Mouse (Mus musculus) spleen, adult 2 months (tissue): ENCODE results near the gene Gucy2g. TPM values are rescaled to one million over a fixed set of nuclear protein-coding genes. Genes with fewer than 3 reads are reported as not detected.

Experiments
- DNase-seq, 2 experiments: peaks; one replicate each; pipeline versions ENCODE4 v3.0.0 to v3.0.0-alpha.2; 2012 to 2021; ENCODE audit warnings: low spot score in 2 of 2, low read depth in 1 of 2
- H3K27ac ChIP-seq: fragments of 200-500 bp; 2 replicates; pipeline ENCODE4 v1.5.1; 2012; ENCODE audit warnings: low read length, inconsistent platforms; ENCODE audit not compliant: insufficient read depth
- H3K27me3 ChIP-seq: fragments of 200-500 bp; 2 replicates; pipeline ENCODE4 v1.6.1; 2012; ENCODE audit warnings: mild to moderate bottlenecking, moderate library complexity, low read length, inconsistent platforms; ENCODE audit not compliant: control insufficient read depth, insufficient read depth
- H3K36me3 ChIP-seq: fragments of 200-500 bp; 2 replicates; pipeline ENCODE4 v1.6.1; 2012; ENCODE audit warnings: mild to moderate bottlenecking, low read length, inconsistent platforms; ENCODE audit not compliant: control insufficient read depth, insufficient read depth
- H3K4me1 ChIP-seq: fragments of 200-500 bp; 2 replicates; pipeline ENCODE4 v1.6.1; 2011; ENCODE audit warnings: inconsistent platforms; ENCODE audit not compliant: control insufficient read depth, insufficient read depth, insufficient read length
- H3K4me3 ChIP-seq: fragments of 200-500 bp; 2 replicates; pipeline ENCODE4 v1.5.1; 2011; ENCODE audit warnings: mild to moderate bottlenecking, inconsistent platforms; ENCODE audit not compliant: insufficient read depth, insufficient read length; ENCODE audit errors: extremely low read depth
- CTCF ChIP-seq: fragments of 200-500 bp; IDR thresholded peaks from 2 replicates; pipeline ENCODE4 v1.5.1; 2011; ENCODE audit warnings: mild to moderate bottlenecking, inconsistent platforms; ENCODE audit not compliant: insufficient read depth, insufficient read length, insufficient replicate concordance; ENCODE audit errors: extremely low read depth
- POLR2A ChIP-seq: fragments of 200-500 bp; IDR thresholded peaks from 2 replicates; pipeline ENCODE4 v1.6.1; 2011; ENCODE audit warnings: low read depth, low read length, inconsistent platforms
- WGBS: fragments of 180-500 bp; shearing (Covaris S2); methylation state at CpG from one replicate; pipeline ENCODE4 v1.1.7; 2018; 5-methylcytosine and 5-hydroxymethylcytosine counted together
- polyA plus RNA-seq: library from polyadenylated mRNA; depleted of rRNA; stranded (reverse); fragments of >200 nt; gene quantifications from 2 replicates; pipeline ENCODE4 v1.2.3, GENCODE M21; 2012

Gucy2g gene
- polyA plus RNA-seq, 1 experiment: 0.15 TPM

DNA sequence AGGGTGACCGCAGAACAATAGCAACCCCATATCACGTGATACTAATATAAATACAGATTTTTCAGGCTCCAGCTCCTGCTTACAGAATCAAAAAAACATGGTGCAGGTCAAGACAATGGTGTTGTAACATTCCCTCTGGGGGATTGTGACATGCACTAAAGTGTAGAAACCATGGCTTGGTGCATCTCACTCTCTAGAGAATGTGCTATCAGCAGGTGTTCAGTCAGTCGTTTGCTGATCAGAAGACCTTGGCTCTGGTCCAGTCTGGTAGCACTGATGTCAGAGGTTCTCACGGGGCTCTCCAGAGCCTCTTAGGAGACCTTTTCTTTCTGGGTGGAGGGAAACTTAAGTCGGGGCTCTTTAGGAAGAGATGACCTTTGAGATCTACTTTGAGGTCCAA, 9.4 kb upstream of the Gucy2g start:
- WGBS: 77% methylated on average over 5 of the region's 5 CpGs
- H3K27ac ChIP-seq: no peak overlapping the region

DNA sequence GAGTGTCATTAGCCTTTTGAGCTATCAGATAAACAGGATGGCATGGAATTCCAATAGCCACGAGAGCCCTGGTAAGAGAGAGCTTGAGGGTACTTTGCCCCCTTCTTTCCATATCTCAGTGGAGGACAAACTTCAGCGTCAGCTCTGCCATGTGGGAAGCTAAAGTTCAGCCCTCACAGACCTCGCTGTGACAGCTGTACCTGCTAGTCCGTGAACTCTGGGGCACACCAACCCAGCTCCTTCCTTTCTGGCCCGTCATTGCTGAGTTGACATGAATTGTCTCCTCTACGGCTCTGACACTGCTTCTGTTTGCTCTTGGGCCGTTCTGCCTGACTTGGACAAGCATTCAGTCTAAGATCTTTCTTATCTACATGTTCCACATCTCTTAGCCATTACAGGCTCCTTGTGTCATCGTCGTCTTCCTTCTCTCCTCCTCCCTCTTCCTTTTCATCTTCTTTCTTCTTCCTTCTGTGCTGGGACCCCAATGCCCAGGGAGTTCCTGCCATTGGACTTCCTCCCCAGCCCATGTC, 7.0 kb upstream of the Gucy2g start:
- Histone ChIP-seq H3K36me3 (no peaks in the 10 kb centered on the region), H3K27ac (no peak overlapping the region), H3K4me3 (no peak overlapping the region), H3K4me1 (peaks cover 3% of the 10 kb centered on the region; the same call in 1 of the 2 replicates), H3K27me3 (no peaks in the 10 kb centered on the region)
- 48% methylated on average over 9 of the region's 9 CpGs for WGBS
- TF ChIP-seq CTCF (no peak), POLR2A (no peak)
- no peak for DNase-seq

More for the DNA sequence above, 9.4 kb upstream of the Gucy2g start:
- Histone ChIP-seq H3K36me3 (no peaks in the 10 kb centered on the region), H3K4me3 (no peak overlapping the region), H3K4me1 (peaks cover 3% of the 10 kb centered on the region; the same call in 1 of the 2 replicates), H3K27me3 (no peaks in the 10 kb centered on the region)
- TF ChIP-seq POLR2A (no peak), CTCF (no peak)
- DNase-seq: no peak

DNA sequence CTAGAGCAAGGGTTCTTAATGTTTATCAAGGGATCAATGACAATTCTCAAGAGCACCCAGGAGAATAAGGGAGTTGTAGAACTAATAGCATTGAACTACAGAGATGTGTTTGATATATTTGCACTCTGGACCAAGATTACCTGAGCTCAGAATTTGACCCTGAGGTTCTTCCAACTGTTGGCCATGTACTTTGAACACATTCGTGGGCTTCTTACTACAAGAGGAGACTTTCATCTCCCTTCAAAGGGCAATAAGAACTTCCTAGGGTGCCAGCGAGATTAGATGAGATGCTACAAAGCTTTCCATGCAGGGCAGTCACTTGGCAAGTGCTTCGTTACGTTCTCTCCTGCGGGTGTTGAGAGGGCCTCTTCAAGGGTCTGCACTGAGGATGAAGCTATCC, 6.5 kb upstream of the Gucy2g start:
- peaks cover 3% of the 10 kb centered on the region; the same call in 1 of the 2 replicates for H3K4me1 ChIP-seq
- WGBS: 91% methylated on average over 5 of the region's 5 CpGs
- no peak overlapping the region for H3K4me3 ChIP-seq
- TF ChIP-seq POLR2A (no peak), CTCF (no peak)
- DNase-seq: no peak
- H3K27me3 ChIP-seq: no peaks in the 10 kb centered on the region
- H3K36me3 ChIP-seq: no peaks in the 10 kb centered on the region
- no peak overlapping the region for H3K27ac ChIP-seq

DNA sequence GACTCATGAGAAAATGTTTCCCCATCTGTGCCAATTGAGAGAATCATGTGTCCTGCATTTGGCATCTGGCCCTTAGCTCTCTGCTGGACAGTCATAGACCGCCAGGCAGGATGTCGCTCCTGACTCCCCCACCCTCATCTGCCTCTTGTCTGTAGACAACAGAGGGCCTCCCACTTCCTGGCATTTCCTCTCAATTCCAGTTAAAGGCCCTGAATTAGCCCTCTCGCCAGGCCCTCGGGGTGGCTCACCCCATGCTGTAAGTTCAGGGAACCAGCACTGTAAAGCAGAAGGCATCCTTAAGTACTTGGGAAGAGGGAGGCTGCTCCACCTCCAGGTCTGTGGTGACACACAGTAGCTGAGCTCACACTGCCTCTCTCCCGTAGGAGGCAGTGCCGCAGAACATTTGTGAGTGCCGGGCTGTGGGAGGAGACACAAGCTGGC, 3.8 kb upstream of the Gucy2g start:
- 54% methylated on average over 7 of the region's 7 CpGs for WGBS

DNA sequence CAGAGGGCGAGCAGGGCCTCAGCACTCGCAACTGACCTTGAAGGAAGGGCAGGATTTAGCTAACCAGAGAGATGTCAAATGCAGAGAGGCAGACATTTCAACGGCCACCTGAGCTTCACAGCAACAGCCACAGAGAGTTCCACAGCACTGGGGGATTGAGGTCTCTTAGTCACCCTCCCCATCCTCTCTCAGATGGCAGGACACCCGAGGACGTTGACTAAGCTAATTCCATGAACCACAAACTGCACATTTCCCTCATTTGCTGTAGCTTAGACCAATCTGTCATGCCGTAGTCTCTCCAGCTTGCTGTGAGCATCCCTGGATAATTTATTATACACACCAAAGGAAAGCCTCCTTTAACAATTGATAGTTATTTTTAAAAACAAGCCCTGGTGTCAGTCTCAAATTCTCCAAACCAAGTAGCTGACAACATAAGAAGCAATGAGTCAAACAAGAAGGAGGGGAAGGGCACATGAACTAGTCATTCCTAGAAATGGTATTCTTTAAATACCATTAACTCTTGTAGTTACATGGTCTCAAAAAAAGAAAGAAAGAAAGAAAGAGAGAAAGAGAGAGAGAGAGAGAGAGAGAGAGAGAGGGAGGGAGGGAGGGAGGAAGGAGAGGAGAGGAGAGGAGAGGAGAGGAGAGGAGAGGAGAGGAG, 1.1 kb downstream of the Gucy2g start:
- WGBS: 58% methylated on average over 6 of the region's 6 CpGs
- no peaks in the 10 kb centered on the region for H3K4me1 ChIP-seq
- no peak for DNase-seq
- TF ChIP-seq POLR2A (no peak), CTCF (no peak)
- H3K27ac ChIP-seq: no peak overlapping the region
- H3K4me3 ChIP-seq: no peak overlapping the region
- H3K27me3 ChIP-seq: no peaks in the 10 kb centered on the region
- no peaks in the 10 kb centered on the region for H3K36me3 ChIP-seq

More for the DNA sequence above, 3.8 kb upstream of the Gucy2g start:
- Histone ChIP-seq H3K4me3 (no peak overlapping the region), H3K27ac (peak overlapping the region; percentile 49; the same call in 1 of the 2 replicates), H3K4me1 (no peaks in the 10 kb centered on the region), H3K27me3 (no peaks in the 10 kb centered on the region), H3K36me3 (no peaks in the 10 kb centered on the region)
- TF ChIP-seq POLR2A: no peak
- TF ChIP-seq CTCF: no peak
- DNase-seq: peak in 1 of 2 experiments; percentile 7

DNA sequence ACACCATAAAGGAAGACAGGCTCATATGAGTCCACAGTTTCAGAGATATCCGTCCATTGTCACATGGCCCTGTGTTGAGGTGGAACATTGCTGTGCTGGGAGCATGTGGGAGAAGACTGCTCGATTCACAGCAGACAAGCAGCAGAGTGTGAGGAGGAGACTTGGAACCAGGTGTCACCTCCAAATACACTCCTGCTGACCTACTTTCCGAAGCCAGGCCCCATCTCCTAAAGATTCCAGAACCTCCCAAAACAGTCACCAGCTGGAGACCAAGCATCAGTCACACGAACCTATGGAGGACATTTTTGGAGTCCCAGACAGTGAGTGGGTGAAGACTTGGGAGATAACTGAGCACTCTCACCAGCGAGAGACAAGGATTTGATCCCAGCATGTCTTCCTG, 4.5 kb downstream of the Gucy2g start:
- Histone ChIP-seq H3K27me3 (no peaks in the 10 kb centered on the region), H3K27ac (no peak overlapping the region), H3K4me3 (no peak overlapping the region), H3K36me3 (no peaks in the 10 kb centered on the region), H3K4me1 (no peaks in the 10 kb centered on the region)
- DNase-seq: no peak
- WGBS: 86% methylated on average over 5 of the region's 5 CpGs
- TF ChIP-seq POLR2A: no peak
- TF ChIP-seq CTCF: no peak

DNA sequence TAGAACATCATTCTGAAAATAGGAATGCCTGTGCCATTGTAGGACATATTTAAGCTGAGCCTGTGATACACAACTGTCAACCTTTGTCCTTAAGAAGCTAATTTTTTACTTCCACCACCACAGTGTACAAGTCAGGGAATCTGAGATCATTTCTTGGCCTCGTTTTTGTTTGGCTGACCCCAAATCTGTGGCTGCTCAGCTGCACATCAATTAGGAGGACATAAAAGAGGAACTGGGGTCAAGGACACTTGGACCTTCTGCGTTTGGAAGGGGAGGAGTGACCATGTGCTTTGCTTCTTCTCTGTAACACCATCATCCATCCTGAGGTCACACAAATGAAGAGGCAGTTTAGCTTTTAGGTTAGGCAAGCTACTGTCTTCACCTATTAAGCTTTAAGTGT, 5.0 kb downstream of the Gucy2g start:
- H3K4me3 ChIP-seq: no peak overlapping the region
- no peaks in the 10 kb centered on the region for H3K4me1 ChIP-seq
- H3K27ac ChIP-seq: no peak overlapping the region
- 10% methylated on average over 2 of the region's 2 CpGs for WGBS
- H3K27me3 ChIP-seq: no peaks in the 10 kb centered on the region
- TF ChIP-seq CTCF: no peak
- H3K36me3 ChIP-seq: no peaks in the 10 kb centered on the region
- no peak for DNase-seq
